Mouse (Mus musculus) myocyte (in vitro differentiated cells): ENCODE measurements around the gene Alox12b.

ENCODE experiments used
- CEBPB ChIP-seq: IDR thresholded peaks from 2 replicates; pipeline ENCODE4 v1.6.1; 2011; ENCODE audit warnings: mild to moderate bottlenecking, moderate library complexity; ENCODE audit not compliant: poor library complexity, insufficient read depth, severe bottlenecking
- E2F4 ChIP-seq: IDR thresholded peaks from one replicate; pipeline ENCODE4 v1.6.1; 2011; ENCODE audit warnings: mild to moderate bottlenecking, control low read depth, moderate library complexity; ENCODE audit not compliant: insufficient read depth
- MAX ChIP-seq: IDR thresholded peaks from one replicate; pipeline ENCODE4 v1.6.1; 2011; ENCODE audit warnings: low read depth, mild to moderate bottlenecking, control low read depth
- MYOG ChIP-seq, 3 experiments: IDR thresholded peaks; one replicate each; pipeline ENCODE4 v1.6.1; 2011; ENCODE audit warnings: control low read depth in 2 of 3, low read depth in 2 of 3, mild to moderate bottlenecking in 2 of 3; ENCODE audit not compliant: insufficient read length in 2 of 3, control insufficient read depth in 1 of 3, insufficient read depth in 1 of 3
- POLR2A ChIP-seq: IDR thresholded peaks from one replicate; pipeline ENCODE4 v1.6.1; 2011; ENCODE audit warnings: low read depth, mild to moderate bottlenecking, control low read depth, moderate library complexity; ENCODE audit not compliant: insufficient read length
- POLR2AphosphoS2 ChIP-seq: IDR thresholded peaks from one replicate; pipeline ENCODE4 v1.6.1; 2011; ENCODE audit warnings: low read depth, control low read depth; ENCODE audit not compliant: insufficient read length
- REST ChIP-seq: IDR thresholded peaks from one replicate; pipeline ENCODE4 v1.6.1; 2011; ENCODE audit warnings: mild to moderate bottlenecking, control low read depth, moderate library complexity; ENCODE audit not compliant: insufficient read depth, insufficient read length

DNA sequence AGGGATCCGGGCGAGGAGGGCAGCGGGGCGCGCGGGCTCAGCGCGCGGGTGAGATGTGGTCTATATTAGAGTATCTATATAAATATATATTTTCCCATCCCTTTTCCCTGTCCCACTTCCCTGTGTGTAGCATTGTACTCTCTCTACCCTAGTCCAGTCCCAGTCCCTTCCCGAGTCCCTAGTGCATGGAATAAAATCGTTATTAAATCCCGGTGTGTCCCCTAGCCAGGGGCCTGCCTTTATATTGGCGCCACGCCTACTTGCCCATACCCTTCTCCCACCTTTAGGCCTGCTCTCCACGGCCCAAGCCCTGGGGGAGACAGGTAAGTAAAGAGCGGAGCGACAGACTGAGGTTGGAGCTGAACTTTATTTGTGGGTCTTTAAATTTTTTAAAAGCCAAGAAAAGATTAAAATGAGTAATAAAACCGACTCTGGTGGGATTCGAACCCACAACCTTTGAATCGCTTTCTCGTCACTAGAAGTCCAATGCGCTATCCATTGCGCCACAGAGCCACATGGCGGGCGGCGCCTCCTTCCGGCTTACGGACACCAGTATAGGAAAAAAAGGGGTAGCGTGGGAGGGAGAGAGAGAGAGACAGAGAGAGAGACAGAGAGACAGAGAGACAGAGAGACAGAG, 33.6 kb upstream of the Alox12b start:
- TF ChIP-seq POLR2A (no peak), REST (no peak), POLR2AphosphoS2 (no peak), MAX (no peak), CEBPB (peak; percentile 39; the same call in 1 of the 2 replicates), E2F4 (no peak), MYOG (IDR thresholded peaks at IDR 0.05; ENCODE audit: control insufficient read depth in 1 of 3, insufficient read depth in 1 of 3, insufficient read length in 2 of 3, low read depth in 2 of 3) (no peak)
